Mouse (Mus musculus) liver, embryonic 12.5 days (tissue): ENCODE data around the gene Nfe2. TPM values are rescaled to one million over a fixed set of nuclear protein-coding genes. Genes with fewer than 3 reads are reported as not detected.
"Not testable (repeated sequence)": the region's sequence is repeated elsewhere in the genome, so short reads cannot be mapped to it uniquely, and the experiment has no call there.

Experiments
- ATAC-seq: fragments of 200-750 bp; cut with Nextera tagmentation; 2 replicates; pipeline ENCODE4 v1.8.0; 2017; ENCODE audit warnings: moderate number of reproducible peaks, mild to moderate bottlenecking, moderate library complexity
- H3K27ac ChIP-seq: fragments of 300-500 bp; sonication (generic); 2 replicates; pipeline ENCODE4 v1.5.1; 2016; ENCODE audit warnings: mild to moderate bottlenecking
- H3K27me3 ChIP-seq: fragments of 300-500 bp; sonication (generic); replicated peaks from 2 replicates; pipeline ENCODE4 v1.6.1; 2016; ENCODE audit warnings: mild to moderate bottlenecking, moderate library complexity
- H3K36me3 ChIP-seq: fragments of 300-500 bp; sonication (generic); 2 replicates; pipeline ENCODE4 v1.6.1; 2016; ENCODE audit warnings: mild to moderate bottlenecking, moderate library complexity
- H3K4me1 ChIP-seq: fragments of 300-500 bp; sonication (generic); 2 replicates; pipeline ENCODE4 v1.6.1; 2016
- H3K4me2 ChIP-seq: fragments of 300-500 bp; sonication (generic); 2 replicates; pipeline ENCODE4 v1.6.1; 2016; ENCODE audit warnings: mild to moderate bottlenecking, moderate library complexity
- H3K4me3 ChIP-seq: fragments of 300-500 bp; sonication (generic); 2 replicates; pipeline ENCODE4 v1.5.1; 2016; ENCODE audit warnings: mild to moderate bottlenecking, moderate library complexity
- H3K9ac ChIP-seq: fragments of 300-500 bp; sonication (generic); 2 replicates; pipeline ENCODE4 v1.6.1; 2016; ENCODE audit warnings: mild to moderate bottlenecking, moderate library complexity
- H3K9me3 ChIP-seq: fragments of 300-500 bp; sonication (generic); replicated peaks from 2 replicates; pipeline ENCODE4 v1.6.1; 2016; ENCODE audit warnings: mild to moderate bottlenecking, moderate library complexity
- WGBS: fragments of 180-500 bp; shearing (Covaris S2); methylation state at CpG from one replicate; pipeline ENCODE4 v1.1.7; 2016; ENCODE audit not compliant: insufficient replicate concordance; 5-methylcytosine and 5-hydroxymethylcytosine counted together
- polyA plus RNA-seq: library from polyadenylated mRNA; unstranded; fragments of >200 nt; fragmentation: Nextera tagmentation; extraction: Ambion mirVana; gene quantifications from 2 replicates; pipeline ENCODE4 v1.2.1, GENCODE M21; 2016

Nfe2 gene
- polyA plus RNA-seq, 1 experiment from 2014 or later = 168 TPM

- H3K4me3 ChIP-seq = 0 out of 2 replicates have a peak overlapping the region, but pooled peaks have one; percentile 6
- ATAC-seq = no peak
- H3K36me3 ChIP-seq = peaks cover 91% of the 10 kb centered on the region
- no peak overlapping the region for H3K9ac ChIP-seq
- H3K27ac ChIP-seq = peak overlapping the region; percentile 75
- no peaks in the 10 kb centered on the region for H3K27me3 ChIP-seq
- WGBS = 67% methylated on average over 9 of the region's 9 CpGs
- H3K4me1 ChIP-seq = peaks cover 83% of the 10 kb centered on the region
- H3K9me3 ChIP-seq = no peaks in the 10 kb centered on the region
- H3K4me2 ChIP-seq = peak overlapping the region; percentile 51
Measured at GRCm38 (mm10) chr15:103247078-103247781, 11.0 kb downstream of the Nfe2 start.

- Histone ChIP-seq H3K9me3 (no peaks in the 10 kb centered on the region), H3K4me3 (peak overlapping the region; percentile 26), H3K9ac (peak overlapping the region; percentile 46), H3K27me3 (no peaks in the 10 kb centered on the region), H3K36me3 (peaks cover 93% of the 10 kb centered on the region), H3K4me2 (peak overlapping the region; percentile 43), H3K27ac (peak overlapping the region; percentile 78), H3K4me1 (peaks cover 74% of the 10 kb centered on the region)
- ATAC-seq = peak; percentile 69
- WGBS = 31% methylated on average over 6 of the region's 6 CpGs
Measured at GRCm38 (mm10) chr15:103245616-103246015, 12.6 kb downstream of the Nfe2 start.

- H3K36me3 ChIP-seq = peaks cover 68% of the 10 kb centered on the region
Measured at GRCm38 (mm10) chr15:103242885-103243284, 15.3 kb downstream of the Nfe2 start.

GRCm38 (mm10) chr15:103241071-103242018 lies 16.9 kb downstream of the Nfe2 start:
- H3K9ac ChIP-seq = peak overlapping the region; percentile 87
- H3K9me3 ChIP-seq, ATAC-seq, H3K27me3 ChIP-seq: not testable (repeated sequence)
- peak overlapping the region; percentile 88 for H3K4me3 ChIP-seq
- 4% methylated on average over 12 of the region's 12 CpGs for whole genome bisulfite sequencing
- H3K36me3 ChIP-seq = peaks cover 63% of the 10 kb centered on the region
- H3K4me1 ChIP-seq = peaks cover 61% of the 10 kb centered on the region
- peak overlapping the region; percentile 87 for H3K27ac ChIP-seq
- peak overlapping the region; percentile 91 for H3K4me2 ChIP-seq

More at GRCm38 (mm10) chr15:103242885-103243284, 15.3 kb downstream of the Nfe2 start:
- H3K4me3 ChIP-seq = peak overlapping the region; percentile 88
- H3K9ac ChIP-seq = peak overlapping the region; percentile 87
- peaks cover 56% of the 10 kb centered on the region for H3K4me1 ChIP-seq
- H3K27me3 ChIP-seq = no peaks in the 10 kb centered on the region
- 45% methylated on average over 8 of the region's 8 CpGs for WGBS
- peak overlapping the region; percentile 91 for H3K4me2 ChIP-seq
- ATAC-seq = no peak
- peak overlapping the region; percentile 87 for H3K27ac ChIP-seq
- H3K9me3 ChIP-seq = no peaks in the 10 kb centered on the region

- Histone ChIP-seq H3K9ac (peak within 1 kb of the TSS; percentile 87), H3K36me3 (peaks cover 63% of the 10 kb centered on the region), H3K4me1 (peaks cover 60% of the 10 kb centered on the region), H3K27me3 (no peaks in the 10 kb centered on the region), H3K4me3 (peak within 1 kb of the TSS; percentile 88), H3K27ac (peak within 1 kb of the TSS; percentile 94), H3K4me2 (peak within 1 kb of the TSS; percentile 91), H3K9me3 (no peaks in the 10 kb centered on the region)
- under 1% methylated on average over 47 of the region's 47 CpGs for WGBS
- peak; percentile 83 for ATAC-seq
Measured at GRCm38 (mm10) chr15:103240160-103241028, 17.8 kb downstream of the Nfe2 start, which contains the start of gene Hnrnpa1. Hnrnpa1 (plus strand) TSS chr15:103240432.

GRCm38 (mm10) chr15:103239685-103240159 lies 18.5 kb downstream of the Nfe2 start, which contains the start of gene Cbx5:
Cbx5 (minus strand) TSS chr15:103239816.
- peaks cover 55% of the 10 kb centered on the region for H3K4me1 ChIP-seq
- no peaks in the 10 kb centered on the region for H3K9me3 ChIP-seq
- ATAC-seq = peak; percentile 81

GRCm38 (mm10) chr15:103239130-103239684 lies 19.0 kb downstream of the Nfe2 start:
- WGBS = under 1% methylated on average over 24 of the region's 26 CpGs
- Histone ChIP-seq H3K9me3 (no peaks in the 10 kb centered on the region), H3K36me3 (peaks cover 66% of the 10 kb centered on the region), H3K9ac (peak overlapping the region; percentile 74), H3K4me2 (peak overlapping the region; percentile 81), H3K27me3 (no peaks in the 10 kb centered on the region), H3K4me3 (peak overlapping the region; percentile 88), H3K4me1 (peaks cover 55% of the 10 kb centered on the region), H3K27ac (peak overlapping the region; percentile 94)
- peak; percentile 90 for ATAC-seq

More at GRCm38 (mm10) chr15:103239685-103240159, 18.5 kb downstream of the Nfe2 start, which contains the start of gene Cbx5:
- H3K4me3 ChIP-seq = peak within 1 kb of the TSS; percentile 88
- peak within 1 kb of the TSS; percentile 94 for H3K27ac ChIP-seq
- H3K4me2 ChIP-seq = peak within 1 kb of the TSS; percentile 91
- H3K9ac ChIP-seq = peak within 1 kb of the TSS; percentile 87
- H3K27me3 ChIP-seq = no peaks in the 10 kb centered on the region
- under 1% methylated on average over 39 of the region's 39 CpGs for WGBS
- H3K36me3 ChIP-seq = peaks cover 63% of the 10 kb centered on the region

GRCm38 (mm10) chr15:103237295-103237694 lies 20.9 kb downstream of the Nfe2 start:
- ATAC-seq = no peak
- Histone ChIP-seq H3K9ac (peak overlapping the region; percentile 74), H3K9me3 (no peaks in the 10 kb centered on the region), H3K4me1 (peaks cover 48% of the 10 kb centered on the region), H3K27ac (peak overlapping the region; percentile 51; the same call in 1 of the 2 replicates), H3K27me3 (no peaks in the 10 kb centered on the region), H3K4me3 (peak overlapping the region; percentile 88), H3K4me2 (peak overlapping the region; percentile 81), H3K36me3 (peaks cover 62% of the 10 kb centered on the region)
- 74% methylated on average over 7 of the region's 7 CpGs for WGBS

GRCm38 (mm10) chr15:103233119-103233518 lies 25.1 kb downstream of the Nfe2 start:
- no peaks in the 10 kb centered on the region for H3K27me3 ChIP-seq
- no peaks in the 10 kb centered on the region for H3K9me3 ChIP-seq
- no peak overlapping the region for H3K9ac ChIP-seq
- H3K27ac ChIP-seq = no peak overlapping the region
- H3K4me2 ChIP-seq = no peak overlapping the region
- H3K4me3 ChIP-seq = no peak overlapping the region
- peaks cover 64% of the 10 kb centered on the region for H3K36me3 ChIP-seq
- peaks cover 54% of the 10 kb centered on the region for H3K4me1 ChIP-seq
- WGBS = 81% methylated on average over 2 of the region's 2 CpGs
- no peak for ATAC-seq

- Histone ChIP-seq H3K27ac (no peak overlapping the region), H3K27me3 (no peaks in the 10 kb centered on the region), H3K36me3 (peaks cover 46% of the 10 kb centered on the region), H3K4me1 (peaks cover 36% of the 10 kb centered on the region; the same call in 1 of the 2 replicates), H3K9ac (no peak overlapping the region), H3K4me3 (no peak overlapping the region), H3K4me2 (no peak overlapping the region), H3K9me3 (no peaks in the 10 kb centered on the region)
- 82% methylated on average over 2 of the region's 2 CpGs for WGBS
- no peak for ATAC-seq
Measured at GRCm38 (mm10) chr15:103228904-103229303, 29.3 kb downstream of the Nfe2 start.
